Mouse (Mus musculus) kidney, adult 18-20 months (tissue): Measurements from ENCODE around the gene Cbfa2t3.

Experiments
- DNase-seq: peaks from one replicate; pipeline ENCODE4 v3.0.0; 2021

The Cbfa2t3 gene

GRCm38 (mm10) chr8:122685097-122685861 is 13.6 kb downstream of the Cbfa2t3 start:
- no peak for DNase-seq

DNA sequence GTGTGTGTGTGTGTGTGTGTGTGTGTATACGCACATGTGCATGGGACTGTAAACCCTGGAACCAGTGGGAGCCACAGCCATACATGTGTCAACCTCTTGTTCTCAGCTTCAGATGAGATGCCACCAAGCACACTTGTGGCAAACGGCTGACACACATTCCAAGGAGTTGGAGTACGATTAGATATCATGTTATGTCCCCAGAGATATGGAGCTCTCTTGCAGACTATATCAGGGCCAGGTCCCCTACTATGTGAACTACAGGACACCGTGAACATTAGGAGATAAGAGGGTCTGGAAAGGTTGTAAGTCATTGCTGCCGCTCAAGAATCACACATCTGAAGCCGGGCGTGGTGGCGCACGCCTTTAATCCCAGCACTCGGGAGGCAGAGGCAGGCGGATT is 16.1 kb downstream of the Cbfa2t3 start:
- no peak for DNase-seq

GRCm38 (mm10) chr8:122680171-122680570 is 18.7 kb downstream of the Cbfa2t3 start:
- DNase-seq: no peak

- no peak for DNase-seq
Observed at GRCm38 (mm10) chr8:122679325-122679920, 19.5 kb downstream of the Cbfa2t3 start.

DNA sequence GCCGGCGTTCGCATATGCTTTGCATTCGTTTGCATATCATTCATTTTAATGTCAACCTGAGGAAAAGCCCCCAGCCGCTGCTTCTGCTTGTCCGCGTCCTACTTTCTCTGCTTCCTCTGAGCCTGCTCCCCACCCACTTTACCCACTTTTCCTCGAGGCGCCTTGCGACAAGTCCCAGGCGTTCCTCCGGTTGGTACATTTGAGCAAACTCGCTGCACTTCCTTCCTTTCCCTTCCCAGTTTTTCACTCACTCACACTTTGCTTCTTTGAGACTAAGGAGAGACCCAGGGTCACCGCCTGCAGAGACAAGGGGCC is 20.1 kb downstream of the Cbfa2t3 start:
- no peak for DNase-seq

- peak; percentile 84 for DNase-seq
Observed at GRCm38 (mm10) chr8:122678061-122678895, 20.6 kb downstream of the Cbfa2t3 start.

- peak; percentile 43 for DNase-seq
Observed at GRCm38 (mm10) chr8:122677481-122678021, 21.4 kb downstream of the Cbfa2t3 start.

DNA sequence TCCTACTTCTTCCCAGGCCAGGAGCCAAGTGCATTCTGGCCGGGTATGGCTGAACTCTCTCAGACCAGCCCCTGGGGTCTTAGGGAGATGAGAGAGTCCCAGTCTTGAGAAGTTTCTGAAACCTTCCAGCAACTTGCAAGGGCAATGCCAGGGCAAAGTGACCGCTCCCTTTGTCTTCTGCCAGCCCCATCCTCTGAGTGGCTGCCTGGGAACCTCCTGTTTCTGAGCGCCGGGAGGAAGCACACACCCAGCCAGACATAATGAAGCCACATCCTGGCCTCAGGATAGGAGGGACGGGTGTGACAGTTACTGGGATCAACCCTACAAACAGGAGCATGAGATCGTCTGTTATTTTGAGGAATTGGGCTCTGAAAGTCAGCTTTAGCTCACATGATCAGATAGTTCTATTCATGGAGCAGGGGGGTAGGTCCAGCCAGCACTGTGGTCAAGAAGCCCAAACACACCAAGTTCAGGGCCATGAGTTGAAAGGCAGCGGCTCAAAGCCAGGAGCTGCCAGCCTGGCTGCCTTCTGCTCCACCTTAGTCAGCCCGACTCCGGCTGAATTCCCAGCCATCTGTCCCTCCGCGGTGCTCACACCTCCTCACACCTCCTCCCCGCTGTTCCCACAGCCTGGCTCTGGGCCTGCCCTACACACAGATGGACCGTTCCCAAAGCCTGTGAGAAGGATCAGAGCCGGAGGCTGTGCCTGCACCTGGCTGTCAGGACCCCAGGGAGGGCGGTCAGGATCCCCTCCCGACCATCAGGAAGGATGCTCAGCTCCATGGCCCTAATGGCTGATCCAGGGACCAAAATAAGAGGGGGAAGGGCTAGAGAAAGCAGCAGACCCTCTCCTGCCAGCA is 22.1 kb downstream of the Cbfa2t3 start:
- peak; percentile 56 for DNase-seq

GRCm38 (mm10) chr8:122675596-122676420 is 23.1 kb downstream of the Cbfa2t3 start:
- no peak for DNase-seq

DNA sequence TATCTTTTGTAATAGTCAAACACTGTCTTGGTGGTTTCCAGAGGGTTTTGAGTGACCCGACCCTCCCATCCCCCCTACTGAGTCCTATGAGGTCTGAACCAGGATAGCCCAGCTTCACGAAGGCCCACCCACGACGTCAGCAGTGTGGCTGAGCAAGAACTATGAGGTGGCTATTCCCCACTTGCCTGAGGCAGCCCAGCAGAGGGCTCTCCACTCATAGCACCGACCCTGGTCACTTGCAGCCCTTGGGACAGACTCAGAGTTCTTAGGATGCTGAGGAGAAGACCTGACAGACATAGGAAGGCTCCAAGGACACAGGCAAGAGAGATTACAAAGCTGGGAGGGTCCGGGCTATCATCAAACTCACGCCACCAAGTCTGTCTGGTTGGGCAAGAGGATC is 23.9 kb downstream of the Cbfa2t3 start:
- DNase-seq: no peak

DNA sequence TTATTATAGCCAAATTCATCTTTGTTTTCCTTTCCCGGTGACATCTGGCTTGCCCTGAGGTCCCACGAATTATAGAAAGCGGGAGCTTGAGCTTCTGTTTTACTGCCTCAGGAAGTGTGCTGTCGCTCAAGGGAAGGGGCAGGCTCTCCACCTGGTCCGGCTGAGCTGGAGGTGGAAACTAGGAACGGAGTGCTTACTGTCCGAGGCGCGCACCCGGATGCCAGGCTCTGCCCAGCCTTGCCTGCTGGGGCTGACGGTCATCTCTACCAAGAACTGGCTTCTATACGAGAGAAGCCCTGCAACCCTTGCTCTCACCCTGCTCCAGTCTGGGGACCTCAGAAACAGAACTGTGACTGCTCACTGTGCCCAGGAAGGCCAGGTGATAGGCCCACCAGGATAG is 24.9 kb downstream of the Cbfa2t3 start:
- no peak for DNase-seq

DNA sequence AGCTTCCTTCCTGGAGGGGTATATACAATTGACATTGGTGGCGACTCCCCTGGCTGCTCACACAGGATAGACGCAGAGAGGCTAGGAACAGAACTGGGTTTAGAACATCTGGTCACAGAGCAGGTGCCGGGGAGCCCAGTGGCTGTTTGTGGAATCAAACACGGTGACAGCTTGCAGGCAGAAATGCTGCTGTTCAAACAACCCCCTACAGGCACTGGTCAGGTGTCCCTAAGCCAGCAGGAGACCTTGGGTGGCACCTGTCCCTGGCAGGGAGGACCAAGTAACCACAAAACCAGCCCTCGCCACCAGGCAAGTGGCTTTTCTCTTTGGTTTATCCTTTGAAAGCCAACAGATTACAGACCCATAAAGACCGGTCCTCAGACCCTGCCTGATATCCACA is 27.0 kb downstream of the Cbfa2t3 start:
- DNase-seq: no peak

GRCm38 (mm10) chr8:122670718-122671117 is 28.2 kb downstream of the Cbfa2t3 start:
- DNase-seq: no peak

DNA sequence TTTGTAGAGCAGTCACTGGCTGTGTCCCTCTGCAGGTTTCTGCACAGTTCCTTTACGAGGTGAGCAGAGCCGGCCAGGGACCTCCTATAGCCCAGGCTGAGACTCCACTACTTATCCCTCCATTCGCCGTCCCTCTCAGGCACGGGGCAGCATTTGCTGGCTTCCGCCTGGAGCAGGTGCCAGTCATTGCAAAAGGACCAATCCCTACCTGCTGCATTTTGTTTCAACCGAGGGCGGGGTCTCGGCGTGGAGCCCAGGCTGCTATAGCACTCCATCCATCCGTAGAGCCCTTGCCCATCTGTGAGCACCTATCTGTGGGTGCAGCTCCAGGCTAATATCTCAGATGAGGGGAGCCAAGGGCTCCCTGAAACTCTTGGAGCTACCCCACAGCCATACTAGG is 28.9 kb downstream of the Cbfa2t3 start:
- no peak for DNase-seq

GRCm38 (mm10) chr8:122669370-122669769 is 29.5 kb downstream of the Cbfa2t3 start:
- no peak for DNase-seq

DNA sequence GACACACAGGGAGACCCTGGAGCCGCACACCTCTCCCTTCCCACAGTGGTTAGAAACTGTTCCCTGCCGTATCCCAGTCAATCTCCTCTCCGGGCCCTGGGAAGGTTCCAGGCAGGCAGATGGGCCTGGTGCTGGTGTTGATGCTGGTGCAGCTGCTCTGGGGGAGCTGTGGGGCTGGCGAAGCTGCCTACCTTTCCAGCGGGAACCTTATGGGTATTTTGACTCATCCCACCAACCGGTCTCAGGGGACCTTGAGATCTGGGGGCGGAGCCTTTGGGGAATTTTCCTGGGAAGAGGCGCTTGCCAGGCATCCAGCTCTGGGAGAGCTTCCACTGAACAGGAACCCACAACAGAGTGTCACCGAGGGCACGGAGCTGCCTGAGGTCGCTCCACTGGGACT is 31.1 kb downstream of the Cbfa2t3 start:
- DNase-seq: peak; percentile 40

GRCm38 (mm10) chr8:122666827-122667226 is 32.1 kb downstream of the Cbfa2t3 start:
- no peak for DNase-seq

DNA sequence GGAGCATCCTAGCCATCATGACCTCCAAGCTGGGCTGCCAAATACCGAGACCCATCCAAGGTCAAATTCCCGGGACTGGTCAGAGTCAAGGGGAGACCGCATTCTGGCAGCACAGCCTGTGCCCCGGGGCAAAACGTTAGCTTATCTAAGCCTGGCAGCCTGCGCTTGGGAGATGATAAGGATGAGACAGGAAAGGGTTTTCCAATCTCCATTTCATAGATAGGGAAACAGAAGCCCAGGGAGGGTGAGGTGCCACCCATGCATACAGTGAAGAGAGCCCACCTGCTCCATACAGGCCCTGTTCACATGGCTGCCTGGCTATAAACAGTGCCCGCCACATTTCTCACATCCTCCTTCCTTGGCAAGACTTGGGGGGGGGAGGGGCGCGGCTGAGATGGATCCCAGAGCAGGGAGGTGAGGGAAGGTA is 32.6 kb downstream of the Cbfa2t3 start:
- DNase-seq: peak; percentile 48

DNA sequence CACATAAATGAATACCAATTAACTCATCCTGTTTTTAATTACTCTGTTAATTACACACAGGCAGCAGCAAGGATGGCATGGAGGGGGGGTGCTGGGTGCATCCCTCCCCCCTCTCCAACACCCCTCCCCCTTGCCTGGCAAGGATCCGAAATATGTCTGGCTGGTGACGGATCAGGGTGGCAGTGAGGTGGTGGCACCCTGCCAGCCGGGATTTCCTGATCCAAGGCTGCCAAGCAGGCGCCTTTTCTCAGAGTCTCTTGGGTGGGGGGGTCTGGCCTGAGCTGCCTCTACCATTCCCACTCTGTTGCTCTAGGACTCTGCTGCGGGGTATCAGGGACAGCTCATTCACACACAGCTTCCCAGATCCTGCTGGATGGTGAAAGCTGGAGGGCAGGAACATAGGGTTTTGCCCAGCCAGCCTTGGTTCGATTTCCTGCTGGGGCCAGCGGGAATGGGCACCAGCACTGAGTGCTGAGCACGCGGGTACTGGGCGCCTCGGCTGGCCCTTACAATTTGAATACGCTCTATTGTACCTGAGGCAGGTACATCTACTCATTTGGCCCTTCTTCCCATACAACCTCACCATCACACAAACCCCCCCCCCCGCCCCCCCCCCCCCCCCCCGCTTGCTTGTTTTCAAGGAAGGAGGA is 33.1 kb downstream of the Cbfa2t3 start:
- DNase-seq: peak; percentile 77

DNA sequence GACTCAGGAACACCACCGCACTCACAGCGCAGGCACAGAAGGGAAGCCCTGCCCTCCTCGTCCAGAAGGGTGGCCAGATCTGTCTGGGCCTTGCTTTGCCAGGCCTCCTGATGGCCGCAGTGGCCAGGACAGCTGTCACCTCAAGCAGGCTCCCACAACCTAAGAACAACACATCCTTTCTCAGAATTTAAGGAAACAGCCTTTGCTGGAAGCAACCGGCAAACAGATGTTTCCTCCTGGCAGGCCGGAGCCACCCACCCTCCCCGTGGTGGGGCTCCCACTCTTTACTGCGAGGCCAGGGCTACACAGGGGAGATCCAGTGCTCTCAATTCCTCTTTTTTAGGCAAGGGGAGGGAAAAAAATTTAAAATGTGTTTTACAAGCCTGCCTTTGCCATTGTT is 33.7 kb downstream of the Cbfa2t3 start:
- DNase-seq: peak; percentile 54

GRCm38 (mm10) chr8:122663670-122664069 is 35.2 kb downstream of the Cbfa2t3 start:
- DNase-seq: no peak
